Mouse (Mus musculus): ENCODE measurements at regions not wholly inside any gene's neighbourhood (a gene's known extent, or its start where the extent isn't known, plus 50 kb on each side); places are given as distances from the start of the nearest gene placed in this dataset.

DNA sequence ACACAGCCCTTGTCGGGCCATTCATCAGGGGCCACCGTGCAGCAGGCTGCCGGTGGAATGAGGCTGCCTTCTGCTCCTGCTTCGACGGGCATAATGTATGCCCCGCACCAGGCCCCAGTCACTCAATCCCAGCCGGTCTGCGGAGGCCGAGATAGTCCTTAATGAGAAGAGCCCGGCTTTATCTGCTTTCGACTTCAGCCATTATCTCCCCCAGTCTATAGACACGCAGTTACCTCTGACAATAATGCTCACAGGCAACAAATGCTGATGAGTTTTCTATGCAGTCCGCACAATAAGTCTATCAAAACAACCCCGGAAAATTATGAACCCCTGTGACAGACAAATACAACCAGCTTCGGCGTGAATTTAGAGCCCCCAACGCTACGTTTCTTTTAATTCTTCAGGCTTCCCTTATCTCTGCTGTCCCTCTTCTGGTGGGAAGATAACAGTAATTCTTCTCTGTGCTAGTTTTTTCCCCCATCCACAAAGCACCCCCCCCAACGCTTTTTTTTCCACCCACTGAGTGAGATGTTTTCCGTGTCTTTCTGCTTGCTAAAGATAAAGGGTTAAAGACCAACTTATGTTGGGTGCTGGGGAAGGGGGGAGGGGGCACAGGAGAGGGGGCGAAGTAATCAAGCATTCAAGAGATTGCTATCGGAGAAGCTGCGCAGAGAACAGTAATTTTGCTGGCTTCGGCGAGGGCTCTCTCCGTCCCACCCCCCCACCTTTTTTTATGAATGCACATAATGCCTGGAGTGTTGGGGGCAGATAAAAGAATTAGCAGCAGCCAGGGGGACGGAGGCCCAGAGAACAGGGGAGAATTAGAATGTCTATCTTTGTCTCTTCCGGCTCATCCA, 117.8 kb downstream of the Mrm1 start:
- DNase-seq (ENCODE audit: low spot score), result no peak

DNA sequence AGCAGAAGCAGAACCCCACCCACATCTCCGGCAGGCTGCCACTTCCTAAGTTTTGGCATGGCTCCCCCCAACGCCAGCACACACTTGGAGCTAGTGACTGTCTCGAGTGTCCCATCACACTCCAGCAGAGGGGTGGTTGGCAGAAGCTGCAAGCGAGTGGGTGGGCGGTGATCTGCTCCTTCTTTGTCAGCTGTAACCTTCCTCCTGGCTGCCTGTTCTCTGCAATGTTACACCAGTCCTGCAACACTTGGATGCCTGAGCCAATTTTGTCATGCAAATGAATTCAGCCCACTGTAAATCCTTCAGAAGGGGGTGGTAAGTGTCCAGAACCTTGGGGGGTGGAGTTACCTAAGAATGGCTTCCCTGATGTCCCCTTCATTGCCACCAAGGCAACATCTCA, 121.8 kb downstream of the Mrm1 start:
- peak; percentile 14 for DNase-seq (ENCODE audit: low spot score)

DNA sequence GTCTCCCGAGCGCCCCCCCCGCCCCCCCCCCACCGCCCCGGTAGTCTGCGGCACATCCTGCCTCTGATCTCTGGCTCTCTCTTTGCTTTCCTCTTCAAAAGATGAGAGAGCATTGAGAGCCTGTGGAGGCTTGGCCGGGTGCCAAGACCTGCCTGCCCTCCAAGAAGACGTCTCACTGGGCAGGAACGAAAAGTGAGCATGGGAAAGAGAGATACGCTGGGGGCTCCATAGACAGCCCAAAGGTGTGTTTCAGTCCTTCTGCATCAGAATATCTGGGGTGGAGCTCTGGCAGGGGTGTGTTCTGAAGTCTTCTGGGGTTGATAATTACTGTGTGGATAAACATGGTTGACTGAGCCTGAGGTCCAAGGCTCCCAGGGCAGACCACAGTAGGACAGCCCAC, 126.7 kb downstream of the Mrm1 start:
- DNase-seq (ENCODE audit: low spot score), result peak; percentile 57

GRCm38 (mm10) chr11:84691410-84692148, 127.7 kb downstream of the Mrm1 start:
- DNase-seq (ENCODE audit: low spot score), result no peak

DNA sequence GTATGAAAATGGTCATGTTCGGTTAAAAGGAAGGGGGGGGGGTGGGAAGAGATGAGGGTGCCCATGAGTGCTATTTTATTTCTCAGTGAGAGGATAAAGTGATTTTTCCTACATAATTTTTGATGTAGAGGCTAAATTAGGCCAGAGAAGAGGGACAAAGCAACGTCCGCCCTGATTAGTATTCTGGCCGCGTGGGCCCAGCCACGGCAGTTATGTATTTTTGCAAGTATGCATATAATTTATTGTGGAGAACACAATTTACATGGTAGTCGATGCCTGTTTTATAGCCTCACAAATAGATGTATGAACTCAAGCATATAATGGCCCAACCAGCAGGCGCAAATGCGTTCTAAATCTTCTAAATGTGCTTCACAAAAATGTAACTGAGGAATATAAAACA, 132.8 kb downstream of the Mrm1 start:
- no peak for DNase-seq (ENCODE audit: low spot score)

DNA sequence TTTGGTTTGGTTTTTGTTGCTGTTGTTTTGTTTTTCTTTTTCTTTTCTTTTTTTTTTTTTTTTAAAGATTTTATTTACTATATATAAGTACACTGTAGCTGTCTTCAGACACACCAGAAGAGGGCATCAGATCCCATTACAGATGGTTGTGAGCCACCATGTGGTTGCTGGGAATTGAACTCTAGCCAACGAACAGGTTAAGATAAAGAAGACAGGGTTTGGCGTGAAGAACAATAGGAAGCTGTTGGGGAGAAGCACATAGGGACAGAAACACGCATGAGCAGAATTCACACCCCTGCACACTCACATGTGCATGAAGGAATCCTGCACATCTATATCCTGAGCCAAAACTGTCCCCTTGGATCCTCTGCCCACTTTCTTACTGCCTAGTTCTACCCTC, 135.0 kb downstream of the Mrm1 start:
- no peak for DNase-seq (ENCODE audit: low spot score)

DNA sequence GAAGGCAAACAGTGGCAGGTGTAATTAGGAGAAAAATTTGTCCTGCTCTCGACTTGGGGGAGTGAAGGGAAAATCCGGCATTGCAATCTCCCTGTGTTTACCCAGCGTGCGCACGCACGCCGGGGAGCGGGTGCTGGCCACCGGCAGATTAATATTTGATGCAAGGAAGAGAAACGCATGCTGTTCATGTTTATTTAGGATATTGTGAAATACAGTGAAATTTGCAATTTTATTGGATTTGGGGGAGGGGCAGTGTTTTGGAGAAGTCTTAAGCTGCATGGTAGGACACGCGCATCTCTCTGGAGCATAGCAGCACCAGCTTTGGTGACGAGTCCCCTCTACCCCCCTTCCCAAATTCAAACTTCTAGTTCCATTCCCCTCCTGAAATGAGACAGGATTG, 136.4 kb downstream of the Mrm1 start:
- DNase-seq (ENCODE audit: low spot score), result no peak

GRCm38 (mm10) chr11:84676377-84677078, 142.8 kb downstream of the Mrm1 start:
- no peak for DNase-seq (ENCODE audit: low spot score)

- DNase-seq (ENCODE audit: low spot score), result no peak
Measured at GRCm38 (mm10) chr11:84672841-84673473, 146.4 kb downstream of the Mrm1 start.

- peak; percentile 76 for DNase-seq (ENCODE audit: low spot score)
Measured at GRCm38 (mm10) chr11:84671585-84671984, 146.2 kb upstream of the Lhx1 start.

DNA sequence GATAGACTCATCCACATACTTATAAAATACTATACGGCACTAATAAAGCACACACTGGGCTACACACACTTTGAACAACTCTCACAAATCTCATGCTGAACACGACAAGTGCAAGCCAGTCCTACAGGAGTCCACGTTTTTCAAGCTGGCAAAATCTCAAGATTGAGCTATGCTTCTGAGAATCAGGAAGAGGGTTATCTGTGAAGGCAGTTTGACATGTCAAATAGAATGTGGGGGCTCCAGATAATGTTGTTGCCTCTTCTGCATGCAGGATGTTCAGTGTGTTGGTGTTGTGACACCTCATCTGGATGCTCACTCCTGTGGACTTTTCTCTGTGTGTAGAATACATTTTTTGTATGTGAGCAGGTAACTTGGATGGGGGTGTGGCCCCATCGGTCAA, 142.4 kb upstream of the Lhx1 start:
- no peak for DNase-seq (ENCODE audit: low spot score)

DNA sequence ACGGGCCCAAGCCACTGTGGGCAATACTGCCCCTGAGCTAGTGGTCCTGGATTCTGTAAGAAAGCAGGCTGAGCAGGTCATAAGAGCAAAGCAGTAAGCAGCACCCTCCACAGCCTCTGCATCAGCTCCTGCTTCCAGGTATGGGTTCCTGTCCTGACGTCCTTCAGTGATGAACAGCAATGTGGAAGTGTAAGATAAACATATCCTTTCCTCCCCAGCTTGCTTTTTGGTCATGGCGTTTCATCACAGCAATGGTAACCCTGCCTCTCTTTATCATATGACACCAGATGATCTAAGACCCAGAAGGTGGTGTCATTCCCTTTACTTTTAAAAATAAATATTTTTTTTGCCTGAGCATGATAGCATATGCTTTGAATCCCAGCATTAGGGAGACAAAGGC, 138.9 kb upstream of the Lhx1 start:
- no peak for DNase-seq (ENCODE audit: low spot score)

- DNase-seq (ENCODE audit: low spot score), result no peak
Measured at GRCm38 (mm10) chr11:84661981-84662380, 136.6 kb upstream of the Lhx1 start.

DNA sequence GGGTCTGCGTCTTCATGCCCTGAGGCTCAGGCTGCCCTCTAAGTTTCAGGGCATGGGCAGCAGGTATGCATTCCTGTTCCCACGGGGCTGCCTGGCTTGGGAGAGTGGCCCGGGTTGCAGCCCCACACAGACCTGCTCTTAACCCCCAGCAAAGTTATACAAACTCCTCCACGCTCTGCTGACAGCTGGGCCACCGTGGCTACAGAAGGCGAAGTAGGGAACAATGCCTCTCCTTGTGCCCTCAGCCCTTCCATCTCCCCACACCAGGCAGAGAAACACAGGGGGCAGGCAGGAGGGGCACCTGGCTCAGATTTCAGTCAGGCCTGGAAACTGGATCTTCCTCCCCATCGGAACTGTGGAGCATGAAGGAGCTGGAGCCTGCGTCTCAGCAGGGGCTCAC, 135.5 kb upstream of the Lhx1 start:
- no peak for DNase-seq (ENCODE audit: low spot score)

- no peak for DNase-seq (ENCODE audit: low spot score)
Measured at GRCm38 (mm10) chr11:84659370-84659937, 134.1 kb upstream of the Lhx1 start.

- DNase-seq (ENCODE audit: low spot score), result no peak
Measured at GRCm38 (mm10) chr11:84653481-84653880, 128.1 kb upstream of the Lhx1 start.

GRCm38 (mm10) chr11:84648899-84649298, 123.6 kb upstream of the Lhx1 start:
- no peak for DNase-seq (ENCODE audit: low spot score)

GRCm38 (mm10) chr11:84647104-84647503, 121.8 kb upstream of the Lhx1 start:
- no peak for DNase-seq (ENCODE audit: low spot score)

- no peak for DNase-seq (ENCODE audit: low spot score)
Measured at GRCm38 (mm10) chr11:84643107-84643372, 117.7 kb upstream of the Lhx1 start.

DNA sequence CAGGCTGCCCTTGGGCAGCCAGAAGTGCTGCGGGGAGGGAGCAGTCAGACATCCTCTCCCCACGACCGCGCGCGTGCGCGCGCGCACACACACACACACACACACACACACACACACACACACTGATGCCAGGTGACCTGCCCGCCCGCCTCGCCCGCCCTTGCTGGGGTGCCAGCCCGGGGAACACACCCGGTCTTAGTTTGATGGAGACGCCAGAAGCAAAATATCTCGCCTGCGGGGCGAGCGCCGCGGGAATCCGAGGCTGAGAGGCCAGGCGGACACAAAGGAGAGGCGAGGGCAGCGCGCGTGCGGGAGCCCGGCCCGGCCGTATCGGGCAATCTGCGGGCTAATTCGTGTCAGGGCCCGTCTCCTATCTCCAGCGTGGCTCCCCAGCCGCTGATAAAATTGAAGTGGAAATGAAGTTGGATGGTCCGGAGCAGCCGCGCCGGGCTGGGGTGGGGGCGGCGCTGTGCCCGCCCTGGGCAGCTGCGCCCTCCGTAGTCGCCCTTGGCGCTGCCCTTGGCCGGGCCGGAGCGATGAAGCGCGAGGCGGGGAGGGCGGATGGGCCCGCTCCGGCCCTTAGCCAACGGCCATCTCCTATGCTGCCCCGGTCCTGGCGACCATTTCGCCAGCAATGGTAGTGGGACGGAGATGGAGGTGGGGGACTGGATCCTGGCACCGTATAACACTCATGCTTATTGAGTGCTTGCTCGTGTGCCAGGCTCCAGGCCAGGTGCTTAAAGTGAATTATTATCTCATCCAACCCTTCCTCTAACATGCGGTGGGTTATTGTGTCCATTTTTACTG, 117.2 kb upstream of the Lhx1 start:
- DNase-seq (ENCODE audit: low spot score), result peak; percentile 9

DNA sequence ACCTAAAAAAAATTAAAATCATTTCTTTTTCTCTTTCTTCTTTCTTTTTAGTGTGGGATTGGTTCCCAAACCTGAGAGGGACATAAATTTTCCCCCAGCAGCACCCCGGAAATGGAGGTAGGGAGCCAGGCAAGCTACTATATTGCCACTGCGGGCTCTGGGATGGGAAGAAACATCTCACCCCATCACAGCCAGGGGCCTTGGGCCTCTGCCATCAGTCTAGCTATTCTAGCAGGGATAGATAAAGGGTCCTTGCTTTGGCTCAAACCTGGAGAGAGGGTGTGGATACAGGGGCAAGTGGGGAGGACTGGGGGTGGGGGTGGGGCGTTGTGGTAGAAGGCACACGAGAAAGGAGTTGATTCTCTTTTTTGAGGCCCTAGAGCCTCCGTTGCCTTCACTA, 116.3 kb upstream of the Lhx1 start:
- DNase-seq (ENCODE audit: low spot score), result no peak
